Mouse (Mus musculus) CD8-positive naive resting alpha-beta T cell, adult 57 days (primary cell): ENCODE data around the gene Fscn1. TPM values are rescaled to one million over a fixed set of nuclear protein-coding genes. Genes with fewer than 3 reads are reported as not detected.

ENCODE experiments used
- total RNA-seq: library from RNA; stranded (reverse); gene quantifications from one replicate; pipeline ENCODE4 v1.2.4, GENCODE M21; 2023

Gene Fscn1
- total RNA-seq, result 1.2 TPM

GRCm38 (mm10) chr5:142959576-142960556 is at the start of gene Fscn1:
Fscn1 (plus strand) TSS chr5:142960343.

Other genes starting within 250 kb of the Fscn1 start
- 99.5 TPM for gene Tnrc18, start 142.7 kb upstream of the Fscn1 start, total RNA-seq
- gene Fbxl18, start 64.9 kb upstream of the Fscn1 start, total RNA-seq, result 7.7 TPM
- gene Actb, start 53.6 kb upstream of the Fscn1 start, total RNA-seq, result 8,303 TPM
- gene Rnf216, start 152.7 kb downstream of the Fscn1 start, total RNA-seq, result 9.7 TPM
- 0.31 TPM for gene Olfr718-ps1, start 187.2 kb downstream of the Fscn1 start, total RNA-seq
- 10.6 TPM for gene Rbak, start 220.4 kb downstream of the Fscn1 start, total RNA-seq
- not detected for gene Spdye4b, start 220.7 kb downstream of the Fscn1 start, total RNA-seq